Mouse (Mus musculus): ENCODE data around the gene Pheta1. TPM values are rescaled to one million over a fixed set of nuclear protein-coding genes. Genes with fewer than 3 reads are reported as not detected.
A peak's percentile ranks its signal among the peaks of the same experiment; 100 is the strongest.

Gene Pheta1
- total and polyA plus RNA-seq, 3 experiments, result 8.1 to 8.8 TPM; not detected in 1

DNA sequence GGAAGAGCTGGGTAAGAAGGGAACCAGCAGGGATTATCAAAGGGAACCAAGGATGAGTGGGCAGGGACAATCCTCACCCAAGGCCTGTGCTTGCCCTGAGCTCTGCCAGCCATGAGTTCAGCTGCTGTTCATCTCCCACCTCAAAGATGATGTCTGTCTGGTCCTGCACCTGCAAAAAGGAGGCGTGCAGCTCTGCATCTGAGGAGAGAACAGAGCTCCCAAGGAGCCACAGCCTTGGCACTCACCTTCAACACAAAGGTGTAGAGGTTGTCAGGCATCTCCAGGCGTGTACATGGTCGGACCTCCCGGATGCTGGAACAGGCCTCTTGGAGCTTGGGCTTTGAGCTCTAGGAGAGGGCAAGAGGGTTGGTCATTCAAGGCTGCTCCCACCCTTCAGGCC lies 29.9 kb upstream of the Pheta1 start:
- Histone ChIP-seq H3K27me3 (ENCODE audit: control insufficient read depth in 1 of 2, insufficient read depth in 2 of 2, low read length in 2 of 2) (no peaks in the 10 kb centered on the region), H3K27ac (ENCODE audit: control insufficient read depth, low read depth, low read length) (no peak overlapping the region), H3K9ac (ENCODE audit: control insufficient read depth, low read depth, low read length, poor library complexity, severe bottlenecking) (no peak overlapping the region), H3K4me3 (ENCODE audit: control insufficient read depth in 1 of 2, insufficient read depth in 1 of 2, low read depth in 2 of 2, low read length in 2 of 2) (no peak overlapping the region), H3K79me2 (ENCODE audit: control insufficient read depth, insufficient read depth, low read length, poor library complexity) (no peaks in the 10 kb centered on the region), H3K4me1 (ENCODE audit: control insufficient read depth in 1 of 2, insufficient read depth in 2 of 2, low read length in 2 of 2) (no peaks in the 10 kb centered on the region), H3K36me3 (ENCODE audit: control insufficient read depth in 1 of 2, insufficient read depth in 2 of 2, low read length in 2 of 2) (peaks cover 0 to 12% of the 10 kb centered on the region in 2 experiments), H3K9me3 (replicated peaks; ENCODE audit: insufficient read depth, low read length) (no peaks in the 10 kb centered on the region)
- DNase-seq (ENCODE audit: low read depth, low spot score), result no peak
- TF ChIP-seq RAD21 (IDR thresholded peaks at IDR 0.05; ENCODE audit: low read depth, low read length) (no peak), ELF1 (IDR thresholded peaks at IDR 0.05; ENCODE audit: low read depth, low read length) (no peak)

DNA sequence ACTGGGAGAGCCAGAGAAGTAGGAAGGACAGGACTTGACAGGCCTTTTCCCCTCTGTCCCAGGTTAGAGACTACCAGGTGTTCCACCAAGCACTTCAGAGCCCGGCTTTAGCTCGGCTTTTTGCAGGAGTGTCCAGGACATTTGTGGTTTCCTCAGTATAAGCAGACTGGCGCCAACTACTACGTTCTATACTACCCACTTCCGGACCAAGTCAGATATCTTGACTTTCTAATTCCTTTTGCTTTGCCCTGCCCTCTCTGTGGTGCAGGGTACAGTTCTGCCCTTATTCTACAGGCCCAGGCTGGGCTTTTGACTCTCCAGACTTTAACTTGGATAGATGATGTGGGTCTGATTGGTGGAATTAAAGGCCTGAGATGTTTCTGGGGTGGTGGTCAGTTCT lies 29.2 kb upstream of the Pheta1 start:
- DNase-seq (ENCODE audit: low read depth, low spot score), result no peak
- no peak overlapping the region for H3K27ac ChIP-seq (ENCODE audit: control insufficient read depth, low read depth, low read length)
- no peak for TF ChIP-seq POLR2AphosphoS2 (IDR thresholded peaks at IDR 0.05; ENCODE audit: low read length)
- TF ChIP-seq CHD2 (IDR thresholded peaks at IDR 0.05; ENCODE audit: low read length), result no peak
- TF ChIP-seq UBTF (IDR thresholded peaks at IDR 0.05; ENCODE audit: borderline replicate concordance, insufficient read depth, low read depth, low read length), result no peak
- no peak for TF ChIP-seq RCOR1 (IDR thresholded peaks at IDR 0.05; ENCODE audit: low read depth, low read length)
- no peak for TF ChIP-seq GABPA (IDR thresholded peaks at IDR 0.05; ENCODE audit: low read depth, low read length)
- TF ChIP-seq ZKSCAN1 (IDR thresholded peaks at IDR 0.05; ENCODE audit: low read depth, low read length), result no peak
- TF ChIP-seq MAFK (IDR thresholded peaks at IDR 0.05; ENCODE audit: borderline replicate concordance, low read depth, low read length), result no peak
- TF ChIP-seq USF1 (IDR thresholded peaks at IDR 0.05; ENCODE audit: low read depth, low read length), result no peak
- no peak for TF ChIP-seq ZMIZ1 (IDR thresholded peaks at IDR 0.05; ENCODE audit: low read depth, low read length)
- peaks cover 0 to 11% of the 10 kb centered on the region in 2 experiments for H3K36me3 ChIP-seq (ENCODE audit: control insufficient read depth in 1 of 2, insufficient read depth in 2 of 2, low read length in 2 of 2)
- H3K4me1 ChIP-seq (ENCODE audit: control insufficient read depth in 1 of 2, insufficient read depth in 2 of 2, low read length in 2 of 2), result no peaks in the 10 kb centered on the region
- H3K9ac ChIP-seq (ENCODE audit: control insufficient read depth, low read depth, low read length, poor library complexity, severe bottlenecking), result no peak overlapping the region
- no peaks in the 10 kb centered on the region for H3K9me3 ChIP-seq (replicated peaks; ENCODE audit: insufficient read depth, low read length)
- H3K4me3 ChIP-seq (ENCODE audit: control insufficient read depth in 1 of 2, insufficient read depth in 1 of 2, low read depth in 2 of 2, low read length in 2 of 2), result no peak overlapping the region
- no peaks in the 10 kb centered on the region for H3K27me3 ChIP-seq (ENCODE audit: control insufficient read depth in 1 of 2, insufficient read depth in 2 of 2, low read length in 2 of 2)
- no peaks in the 10 kb centered on the region for H3K79me2 ChIP-seq (ENCODE audit: control insufficient read depth, insufficient read depth, low read length, poor library complexity)

DNA sequence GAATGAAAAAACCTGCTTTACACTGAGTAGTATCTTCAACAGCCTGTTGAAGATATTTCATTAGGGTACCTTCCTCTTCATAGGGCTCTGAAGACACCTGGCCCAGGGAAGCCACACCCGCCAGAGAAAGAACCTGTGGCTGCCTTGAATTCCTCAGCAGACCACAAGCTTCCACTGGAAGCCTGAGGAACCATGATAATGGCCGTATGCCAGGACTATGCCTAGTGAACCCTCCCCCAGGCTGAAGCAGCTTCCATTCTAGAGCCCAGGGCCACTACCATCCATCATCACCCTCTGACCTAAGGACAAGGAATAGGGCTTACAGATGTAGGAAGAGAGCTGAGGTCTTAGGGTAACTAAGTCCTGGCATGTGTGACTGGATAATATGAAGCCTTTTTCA lies 28.6 kb upstream of the Pheta1 start:
- no peak overlapping the region for H3K4me3 ChIP-seq (ENCODE audit: control insufficient read depth in 1 of 2, insufficient read depth in 1 of 2, low read depth in 2 of 2, low read length in 2 of 2)
- no peaks in the 10 kb centered on the region for H3K27me3 ChIP-seq (ENCODE audit: control insufficient read depth in 1 of 2, insufficient read depth in 2 of 2, low read length in 2 of 2)
- TF ChIP-seq POLR2A (IDR thresholded peaks at IDR 0.05; ENCODE audit: control insufficient read depth in 1 of 2, insufficient read depth in 1 of 2, low read depth in 1 of 2, low read length in 2 of 2, poor library complexity in 1 of 2) (peak in 1 of 2 experiments; percentile 26; a peak in 1 of 4 replicates), ELF1 (IDR thresholded peaks at IDR 0.05; ENCODE audit: low read depth, low read length) (no peak), TAL1 (IDR thresholded peaks at IDR 0.05; ENCODE audit: low read length) (peak; percentile 9; the same call in 1 of the 2 replicates)
- H3K9ac ChIP-seq (ENCODE audit: control insufficient read depth, low read depth, low read length, poor library complexity, severe bottlenecking), result no peak overlapping the region
- H3K9me3 ChIP-seq (replicated peaks; ENCODE audit: insufficient read depth, low read length), result no peaks in the 10 kb centered on the region
- H3K79me2 ChIP-seq (ENCODE audit: control insufficient read depth, insufficient read depth, low read length, poor library complexity), result no peaks in the 10 kb centered on the region
- DNase-seq (ENCODE audit: low read depth, low spot score), result no peak
- no peak overlapping the region for H3K27ac ChIP-seq (ENCODE audit: control insufficient read depth, low read depth, low read length)
- no peaks in the 10 kb centered on the region for H3K4me1 ChIP-seq (ENCODE audit: control insufficient read depth in 1 of 2, insufficient read depth in 2 of 2, low read length in 2 of 2)
- H3K36me3 ChIP-seq (ENCODE audit: control insufficient read depth in 1 of 2, insufficient read depth in 2 of 2, low read length in 2 of 2), result peaks cover 0 to 11% of the 10 kb centered on the region in 2 experiments
